Mouse (Mus musculus): ENCODE measurements at regions not wholly inside any gene's neighbourhood (a gene's known extent, or its start where the extent isn't known, plus 50 kb on each side); places are given as distances from the start of the nearest gene placed in this dataset.

- H3K27me3 ChIP-seq (replicated peaks): no peaks in the 10 kb centered on the region
- H3K4me3 ChIP-seq: no peak overlapping the region
- 89% methylated on average over 2 of the region's 2 CpGs for WGBS
- no peaks in the 10 kb centered on the region for H3K9me3 ChIP-seq
- no peak overlapping the region for H3K9ac ChIP-seq
- no peak overlapping the region for H3K4me2 ChIP-seq (replicated peaks)
- no peak for ATAC-seq (ENCODE audit: low FRiP score, low read depth)
- no peaks in the 10 kb centered on the region for H3K36me3 ChIP-seq
- no peak overlapping the region for H3K27ac ChIP-seq
- no peaks in the 10 kb centered on the region for H3K4me1 ChIP-seq
These were observed 700.8 kb upstream of the 1700009N14Rik start for GRCm38 (mm10) chr4:38749281-38749680.

GRCm38 (mm10) chr4:38785016-38785415, 665.1 kb upstream of the 1700009N14Rik start:
- ATAC-seq (ENCODE audit: low FRiP score, low read depth): no peak
- Histone ChIP-seq H3K4me2 (replicated peaks) (no peak overlapping the region), H3K9ac (no peak overlapping the region), H3K4me1 (no peaks in the 10 kb centered on the region), H3K9me3 (no peaks in the 10 kb centered on the region), H3K27ac (no peak overlapping the region), H3K36me3 (no peaks in the 10 kb centered on the region), H3K4me3 (no peak overlapping the region), H3K27me3 (replicated peaks) (no peaks in the 10 kb centered on the region)

- no peak overlapping the region for H3K4me3 ChIP-seq
- no peaks in the 10 kb centered on the region for H3K9me3 ChIP-seq
- H3K9ac ChIP-seq: no peak overlapping the region
- no peaks in the 10 kb centered on the region for H3K4me1 ChIP-seq
- ATAC-seq (ENCODE audit: low FRiP score, low read depth): no peak
- no peaks in the 10 kb centered on the region for H3K36me3 ChIP-seq
- H3K27ac ChIP-seq: no peak overlapping the region
- H3K27me3 ChIP-seq (replicated peaks): no peaks in the 10 kb centered on the region
- 70% methylated on average over 2 of the region's 2 CpGs for WGBS
- H3K4me2 ChIP-seq (replicated peaks): no peak overlapping the region
These were observed 625.0 kb upstream of the 1700009N14Rik start for GRCm38 (mm10) chr4:38825133-38825532.

GRCm38 (mm10) chr4:38848261-38848660, 601.8 kb upstream of the 1700009N14Rik start:
- Histone ChIP-seq H3K9ac (no peak overlapping the region), H3K4me1 (no peaks in the 10 kb centered on the region), H3K4me2 (replicated peaks) (no peak overlapping the region), H3K27ac (no peak overlapping the region), H3K36me3 (no peaks in the 10 kb centered on the region), H3K4me3 (no peak overlapping the region), H3K9me3 (no peaks in the 10 kb centered on the region), H3K27me3 (replicated peaks) (no peaks in the 10 kb centered on the region)
- ATAC-seq (ENCODE audit: low FRiP score, low read depth): no peak
- 90% methylated on average over 1 of the region's 1 CpGs for WGBS

- ATAC-seq (ENCODE audit: low FRiP score, low read depth): no peak
These were observed 595.7 kb upstream of the 1700009N14Rik start for GRCm38 (mm10) chr4:38854349-38854748.

GRCm38 (mm10) chr4:38900565-38900964, 549.5 kb upstream of the 1700009N14Rik start:
- Histone ChIP-seq H3K36me3 (no peaks in the 10 kb centered on the region), H3K4me1 (no peaks in the 10 kb centered on the region), H3K4me2 (replicated peaks) (no peak overlapping the region), H3K4me3 (no peak overlapping the region), H3K27me3 (replicated peaks) (no peaks in the 10 kb centered on the region), H3K9ac (no peak overlapping the region), H3K27ac (no peak overlapping the region), H3K9me3 (no peaks in the 10 kb centered on the region)
- WGBS: 89% methylated on average over 1 of the region's 1 CpGs
- peak; percentile 56; the same call in 1 of the 2 replicates for ATAC-seq (ENCODE audit: low FRiP score, low read depth)

More at GRCm38 (mm10) chr4:38854349-38854748, 595.7 kb upstream of the 1700009N14Rik start:
- H3K9ac ChIP-seq: no peak overlapping the region
- no peaks in the 10 kb centered on the region for H3K4me1 ChIP-seq
- H3K4me2 ChIP-seq (replicated peaks): no peak overlapping the region
- H3K27me3 ChIP-seq (replicated peaks): no peaks in the 10 kb centered on the region
- no peaks in the 10 kb centered on the region for H3K36me3 ChIP-seq
- 82% methylated on average over 3 of the region's 3 CpGs for WGBS
- no peak overlapping the region for H3K27ac ChIP-seq
- H3K9me3 ChIP-seq: no peaks in the 10 kb centered on the region
- H3K4me3 ChIP-seq: no peak overlapping the region

- H3K27me3 ChIP-seq (replicated peaks): no peaks in the 10 kb centered on the region
- H3K36me3 ChIP-seq: no peaks in the 10 kb centered on the region
- 94% methylated on average over 5 of the region's 5 CpGs for WGBS
- H3K4me2 ChIP-seq (replicated peaks): no peak overlapping the region
- H3K27ac ChIP-seq: no peak overlapping the region
- no peak for ATAC-seq (ENCODE audit: low FRiP score, low read depth)
- H3K4me3 ChIP-seq: no peak overlapping the region
- no peaks in the 10 kb centered on the region for H3K9me3 ChIP-seq
- no peak overlapping the region for H3K9ac ChIP-seq
- H3K4me1 ChIP-seq: no peaks in the 10 kb centered on the region
These were observed 523.3 kb upstream of the 1700009N14Rik start for GRCm38 (mm10) chr4:38926831-38927230.

- WGBS: 57% methylated on average over 1 of the region's 1 CpGs
- H3K4me3 ChIP-seq: no peak overlapping the region
- no peak for ATAC-seq (ENCODE audit: low FRiP score, low read depth)
- H3K27me3 ChIP-seq (replicated peaks): no peaks in the 10 kb centered on the region
- no peaks in the 10 kb centered on the region for H3K36me3 ChIP-seq
- H3K27ac ChIP-seq: no peak overlapping the region
- H3K4me2 ChIP-seq (replicated peaks): no peak overlapping the region
- H3K9me3 ChIP-seq: no peaks in the 10 kb centered on the region
- no peaks in the 10 kb centered on the region for H3K4me1 ChIP-seq
- H3K9ac ChIP-seq: no peak overlapping the region
These were observed 496.5 kb upstream of the 1700009N14Rik start for GRCm38 (mm10) chr4:38953633-38954032.

- no peak for ATAC-seq (ENCODE audit: low FRiP score, low read depth)
- 93% methylated on average over 1 of the region's 1 CpGs for WGBS
These were observed 454.9 kb upstream of the 1700009N14Rik start for GRCm38 (mm10) chr4:38995161-38995560.

More at GRCm38 (mm10) chr4:38995161-38995560, 454.9 kb upstream of the 1700009N14Rik start:
- Histone ChIP-seq H3K36me3 (no peaks in the 10 kb centered on the region), H3K27ac (no peak overlapping the region), H3K4me2 (replicated peaks) (no peak overlapping the region), H3K4me3 (no peak overlapping the region), H3K9me3 (no peaks in the 10 kb centered on the region), H3K27me3 (replicated peaks) (no peaks in the 10 kb centered on the region), H3K4me1 (no peaks in the 10 kb centered on the region), H3K9ac (no peak overlapping the region)
